Mouse (Mus musculus) layer of hippocampus, postnatal 36 days (tissue): ENCODE measurements around the gene Edem3. TPM values are rescaled to one million over a fixed set of nuclear protein-coding genes. Genes with fewer than 3 reads are reported as not detected.

Experiments
- total RNA-seq, 2 experiments: library from RNA; stranded (reverse); gene quantifications; 2 replicates each; pipeline ENCODE4 v1.2.3; 2021

Edem3 gene
- total RNA-seq, 2 experiments from 2014 or later, result 40.6 to 41.1 TPM

Other genes with a start within 250 kb of the Edem3 start
- gene Fam129a, start 184.2 kb upstream of the Edem3 start, total RNA-seq, result 1 to 10 TPM; 1.5 to 2.7 TPM